Mouse (Mus musculus) CH12.LX (cell line): ENCODE results near the gene Triobp. TPM values are rescaled to one million over a fixed set of nuclear protein-coding genes. Genes with fewer than 3 reads are reported as not detected.

ENCODE experiments used
- DNase-seq: peaks from one replicate; pipeline ENCODE4 v3.0.0-alpha.2; 2013; ENCODE audit errors: extremely low read depth
- H3K27ac ChIP-seq: 2 replicates; pipeline ENCODE4 v1.5.1; 2012; ENCODE audit warnings: low read depth, mild to moderate bottlenecking, control low read depth, moderate library complexity; ENCODE audit not compliant: insufficient read depth
- H3K27me3 ChIP-seq: replicated peaks from 2 replicates; pipeline ENCODE3; 2012; ENCODE audit warnings: inconsistent platforms
- H3K36me3 ChIP-seq, 2 experiments: replicated peaks in 1 of 2; 2 replicates each; pipeline versions ENCODE3 to v1.6.1; 2012; ENCODE audit warnings: inconsistent platforms in 1 of 2, low read length in 1 of 2, mild to moderate bottlenecking in 1 of 2, mixed read lengths in 1 of 2, moderate library complexity in 1 of 2; ENCODE audit not compliant: control insufficient read depth in 1 of 2, insufficient read depth in 1 of 2
- H3K4me1 ChIP-seq, 2 experiments: 2 replicates each; pipeline ENCODE4 v1.6.1; 2012; ENCODE audit warnings: inconsistent platforms in 1 of 2, moderate library complexity in 1 of 2; ENCODE audit not compliant: insufficient read depth in 2 of 2, control insufficient read depth in 1 of 2
- H3K4me2 ChIP-seq: 2 replicates; pipeline ENCODE4 v1.6.1; 2012; ENCODE audit warnings: low read depth, mild to moderate bottlenecking, control low read depth; ENCODE audit not compliant: poor library complexity, insufficient read depth, severe bottlenecking
- H3K4me3 ChIP-seq, 3 experiments: fragments of 150-350 bp in 1 of 3; sonication (generic) in 1 of 3; replicated peaks in 1 of 3; 2 replicates each; pipeline versions ENCODE3 to v1.5.1; 2011 to 2012; ENCODE audit warnings: low read depth in 2 of 3, low read length in 2 of 3, mild to moderate bottlenecking in 2 of 3, moderate library complexity in 2 of 3, control low read depth in 1 of 3, improper control_type of control experiment in 1 of 3, inconsistent platforms in 1 of 3, mixed read lengths in 1 of 3; ENCODE audit not compliant: poor library complexity in 1 of 3
- H3K79me2 ChIP-seq: replicated peaks from 2 replicates; pipeline ENCODE4 v1.6.1; 2012; ENCODE audit warnings: mild to moderate bottlenecking, moderate library complexity; ENCODE audit not compliant: control insufficient read depth, poor library complexity, insufficient read depth, severe bottlenecking; ENCODE audit errors: extremely low read depth
- H3K9ac ChIP-seq: 2 replicates; pipeline ENCODE4 v1.6.1; 2012; ENCODE audit warnings: low read depth, mild to moderate bottlenecking, control low read depth, moderate library complexity; ENCODE audit not compliant: insufficient read depth
- H3K9me3 ChIP-seq: replicated peaks from 2 replicates; pipeline ENCODE3; 2012; ENCODE audit warnings: low read length, inconsistent platforms, mixed read lengths
- CHD1 ChIP-seq: IDR thresholded peaks from 2 replicates; pipeline ENCODE4 v1.6.1; 2012; ENCODE audit warnings: low read depth, low read length, improper control_type of control experiment, inconsistent platforms
- E2F4 ChIP-seq: IDR thresholded peaks from 2 replicates; pipeline ENCODE4 v1.6.1; 2011; ENCODE audit warnings: low read depth, low read length, improper control_type of control experiment; ENCODE audit not compliant: insufficient replicate concordance
- ELF1 ChIP-seq: IDR thresholded peaks from 2 replicates; pipeline ENCODE4 v1.6.1; 2014; ENCODE audit warnings: low read depth, mild to moderate bottlenecking, inconsistent platforms, low read length, improper control_type of control experiment
- EP300 ChIP-seq: IDR thresholded peaks from 2 replicates; pipeline ENCODE4 v1.6.1; 2011; ENCODE audit warnings: low read length, improper control_type of control experiment
- ETS1 ChIP-seq: conservative IDR thresholded peaks from 2 replicates; pipeline ENCODE4 v1.6.1; 2012; ENCODE audit warnings: low read depth, mild to moderate bottlenecking, inconsistent platforms, low read length, improper control_type of control experiment, moderate library complexity
- IRF4 ChIP-seq: IDR thresholded peaks from 2 replicates; pipeline ENCODE4 v1.6.1; 2014; ENCODE audit warnings: low read depth, mild to moderate bottlenecking, inconsistent platforms, low read length, improper control_type of control experiment
- MAFK ChIP-seq: IDR thresholded peaks from 2 replicates; pipeline ENCODE4 v1.6.1; 2011; ENCODE audit warnings: low read length, improper control_type of control experiment; ENCODE audit not compliant: insufficient replicate concordance
- MAX ChIP-seq: IDR thresholded peaks from 2 replicates; pipeline ENCODE4 v1.6.1; 2011; ENCODE audit warnings: low read length, improper control_type of control experiment
- MAZ ChIP-seq: IDR thresholded peaks from 2 replicates; pipeline ENCODE4 v1.6.1; 2012; ENCODE audit warnings: low read depth, mild to moderate bottlenecking, inconsistent platforms, low read length, improper control_type of control experiment, moderate library complexity
- MEF2A ChIP-seq: IDR thresholded peaks from 2 replicates; pipeline ENCODE4 v1.6.1; 2014; ENCODE audit warnings: low read depth, mild to moderate bottlenecking, inconsistent platforms, low read length, improper control_type of control experiment, borderline replicate concordance
- MXI1 ChIP-seq: IDR thresholded peaks from 2 replicates; pipeline ENCODE4 v1.6.1; 2011; ENCODE audit warnings: mild to moderate bottlenecking, low read depth, low read length, improper control_type of control experiment
- MYC ChIP-seq: IDR thresholded peaks from 2 replicates; pipeline ENCODE4 v1.6.1; 2011; ENCODE audit warnings: low read depth, mild to moderate bottlenecking, improper control_type of control experiment, low read length
- NRF1 ChIP-seq: IDR thresholded peaks from 2 replicates; pipeline ENCODE4 v1.6.1; 2014; ENCODE audit warnings: low read depth, mild to moderate bottlenecking, inconsistent platforms, low read length, improper control_type of control experiment, moderate library complexity
- POLR2A ChIP-seq: IDR thresholded peaks from 2 replicates; pipeline ENCODE4 v1.6.1; 2011; ENCODE audit warnings: low read depth, mild to moderate bottlenecking, improper control_type of control experiment, low read length
- RCOR1 ChIP-seq: conservative IDR thresholded peaks from 2 replicates; pipeline ENCODE4 v1.6.1; 2012; ENCODE audit warnings: low read depth, mild to moderate bottlenecking, inconsistent platforms, low read length, improper control_type of control experiment
- SIN3A ChIP-seq: IDR thresholded peaks from 2 replicates; pipeline ENCODE4 v1.6.1; 2012; ENCODE audit warnings: low read length, improper control_type of control experiment, inconsistent platforms
- SMC3 ChIP-seq: IDR thresholded peaks from 2 replicates; pipeline ENCODE4 v1.6.1; 2011; ENCODE audit warnings: low read depth, low read length, improper control_type of control experiment
- UBTF ChIP-seq: IDR thresholded peaks from 2 replicates; pipeline ENCODE4 v1.6.1; 2012; ENCODE audit warnings: low read depth, mild to moderate bottlenecking, inconsistent platforms, low read length, improper control_type of control experiment, moderate library complexity
- USF1 ChIP-seq: IDR thresholded peaks from 2 replicates; pipeline ENCODE4 v1.6.1; 2014; ENCODE audit warnings: low read depth, mild to moderate bottlenecking, inconsistent platforms, low read length, improper control_type of control experiment
- USF2 ChIP-seq: conservative IDR thresholded peaks from 2 replicates; pipeline ENCODE4 v1.6.1; 2011; ENCODE audit warnings: low read depth, low read length, improper control_type of control experiment
- ZC3H11A ChIP-seq: IDR thresholded peaks from 2 replicates; pipeline ENCODE4 v1.6.1; 2012; ENCODE audit warnings: low read depth, mild to moderate bottlenecking, inconsistent platforms, low read length, improper control_type of control experiment
- ZKSCAN1 ChIP-seq: IDR thresholded peaks from 2 replicates; pipeline ENCODE4 v1.6.1; 2012; ENCODE audit warnings: low read depth, inconsistent platforms, low read length, improper control_type of control experiment, borderline replicate concordance
- ZMIZ1 ChIP-seq: IDR thresholded peaks from 2 replicates; pipeline ENCODE4 v1.6.1; 2012; ENCODE audit warnings: low read depth, mild to moderate bottlenecking, inconsistent platforms, low read length, improper control_type of control experiment
- ZNF384 ChIP-seq: IDR thresholded peaks from 2 replicates; pipeline ENCODE4 v1.6.1; 2012; ENCODE audit warnings: low read depth, low read length, improper control_type of control experiment, inconsistent platforms
- dilution Hi-C: fragments of 300-500 bp; cut with MboI; formaldehyde crosslinking; loops from 2 replicates; pipeline ENCODE4 v1.14.3; 2020; ENCODE audit warnings: low sequenced_read_pairs; ENCODE audit not compliant: extremely low pct_unique_long_range_greater_than_20kb, extremely low pct_ligation_motif_present
- in situ Hi-C: fragments of 300-500 bp; cut with MboI; formaldehyde crosslinking; loops from 3 replicates; pipeline ENCODE4 v1.14.3; 2019; ENCODE audit warnings: low sequenced_read_pairs, low pct_ligation_motif_present, low pct_unique_long_range_greater_than_20kb, mixed read lengths
- polyA plus RNA-seq: library from polyadenylated mRNA; unstranded; fragments of >175 nt; gene quantifications from 2 replicates; pipeline ENCODE4 v1.2.1, GENCODE M21; 2012; ENCODE audit warnings: low read depth; ENCODE audit not compliant: insufficient read length
- total RNA-seq, 2 experiments: library from RNA; depleted of rRNA; stranded (reverse); fragments of 300-350 nt in 1 of 2; fragments of >200 nt in 1 of 2; gene quantifications; 2 replicates each; pipeline ENCODE4 v1.2.3; 2012 to 2014

Triobp gene
- total and polyA plus RNA-seq, 3 experiments: 11.5 to 31.0 (median 25.5) TPM

GRCm38 (mm10) chr15:79051461-79052360, 104.2 kb downstream of the Triobp start:
- no peaks in the 10 kb centered on the region for H3K79me2 ChIP-seq
- in situ Hi-C loops: no loop called here
- H3K4me2 ChIP-seq: no peak overlapping the region
- no peak overlapping the region for H3K4me3 ChIP-seq
- H3K9ac ChIP-seq: no peak overlapping the region
- dilution Hi-C loops: no loop called here
- no peak for TF ChIP-seq MAFK
- no peak for TF ChIP-seq ZNF384
- TF ChIP-seq ELF1: no peak
- no peak for TF ChIP-seq SIN3A
- no peak for TF ChIP-seq USF1
- TF ChIP-seq ZC3H11A: no peak
- TF ChIP-seq ZMIZ1: no peak
- no peak for TF ChIP-seq RCOR1
- TF ChIP-seq POLR2A: no peak; the same call in 1 of the 2 replicates
- TF ChIP-seq MXI1: no peak
- no peak for TF ChIP-seq E2F4
- TF ChIP-seq MAX: no peak
- H3K36me3 ChIP-seq: peaks cover 43 to 57% of the 10 kb centered on the region in 2 experiments
- H3K27ac ChIP-seq: no peak overlapping the region
- no peak for DNase-seq
- H3K27me3 ChIP-seq: no peaks in the 10 kb centered on the region
- H3K9me3 ChIP-seq: no peaks in the 10 kb centered on the region
- peaks cover 21 to 35% of the 10 kb centered on the region in 2 experiments for H3K4me1 ChIP-seq

GRCm38 (mm10) chr15:79052366-79052765, 104.8 kb downstream of the Triobp start:
- H3K36me3 ChIP-seq: peaks cover 49 to 62% of the 10 kb centered on the region in 2 experiments
- no peaks in the 10 kb centered on the region for H3K79me2 ChIP-seq
- in situ Hi-C loops: no loop called here
- H3K27me3 ChIP-seq: no peaks in the 10 kb centered on the region
- H3K4me2 ChIP-seq: no peak overlapping the region
- H3K4me3 ChIP-seq: no peak overlapping the region
- H3K9me3 ChIP-seq: no peaks in the 10 kb centered on the region
- dilution Hi-C loops: no loop called here
- no peak for TF ChIP-seq MAZ
- TF ChIP-seq ELF1: no peak
- TF ChIP-seq NRF1: no peak
- TF ChIP-seq SMC3: no peak
- no peak for TF ChIP-seq EP300
- no peak for TF ChIP-seq UBTF
- no peak for TF ChIP-seq IRF4
- no peak for TF ChIP-seq ZKSCAN1
- no peak for TF ChIP-seq CHD1
- no peak for TF ChIP-seq RCOR1
- TF ChIP-seq SIN3A: no peak
- TF ChIP-seq MEF2A: no peak
- TF ChIP-seq MXI1: no peak
- TF ChIP-seq MYC: no peak
- no peak for TF ChIP-seq ETS1
- TF ChIP-seq USF2: no peak
- H3K4me1 ChIP-seq: peaks cover 21 to 35% of the 10 kb centered on the region in 2 experiments
- no peak for DNase-seq
- H3K27ac ChIP-seq: no peak overlapping the region
- H3K9ac ChIP-seq: no peak overlapping the region
